Mouse (Mus musculus) kidney, embryonic 15.5 days (tissue): ENCODE results near the gene Rpl36a. TPM values are rescaled to one million over a fixed set of nuclear protein-coding genes. Genes with fewer than 3 reads are reported as not detected.

Experiments
- ATAC-seq: fragments of 200-750 bp; cut with Nextera tagmentation; replicated peaks from 2 replicates; pipeline ENCODE4 v1.8.0; 2017; ENCODE audit warnings: moderate TSS enrichment; ENCODE audit not compliant: low FRiP score
- H3K27ac ChIP-seq: fragments of 300-500 bp; sonication (generic); 2 replicates; pipeline ENCODE4 v1.5.1; 2015; ENCODE audit warnings: mild to moderate bottlenecking, inconsistent platforms
- H3K27me3 ChIP-seq: fragments of 300-500 bp; sonication (generic); 2 replicates; pipeline ENCODE4 v1.6.1; 2015; ENCODE audit warnings: inconsistent platforms
- H3K36me3 ChIP-seq: fragments of 300-500 bp; sonication (generic); 2 replicates; pipeline ENCODE4 v1.6.1; 2015; ENCODE audit warnings: inconsistent platforms
- H3K4me1 ChIP-seq: fragments of 300-500 bp; sonication (generic); 2 replicates; pipeline ENCODE4 v1.6.1; 2015; ENCODE audit warnings: inconsistent platforms
- H3K4me2 ChIP-seq: fragments of 300-500 bp; sonication (generic); 2 replicates; pipeline ENCODE4 v1.6.1; 2015; ENCODE audit warnings: moderate library complexity, mild to moderate bottlenecking, inconsistent platforms
- H3K4me3 ChIP-seq: fragments of 300-500 bp; sonication (generic); replicated peaks from 2 replicates; pipeline ENCODE4 v1.5.1; 2015; ENCODE audit warnings: mild to moderate bottlenecking, inconsistent platforms
- H3K9ac ChIP-seq: fragments of 300-500 bp; sonication (generic); 2 replicates; pipeline ENCODE4 v1.6.1; 2015; ENCODE audit warnings: mild to moderate bottlenecking, inconsistent platforms
- H3K9me3 ChIP-seq: fragments of 300-500 bp; sonication (generic); replicated peaks from 2 replicates; pipeline ENCODE4 v1.6.1; 2016; ENCODE audit warnings: inconsistent platforms
- WGBS: fragments of 180-500 bp; shearing (Covaris S2); methylation state at CpG from one replicate; pipeline ENCODE4 v1.1.7; 2015; ENCODE audit warnings: mixed read lengths; 5-methylcytosine and 5-hydroxymethylcytosine counted together
- polyA plus RNA-seq: library from polyadenylated mRNA; unstranded; fragments of >200 nt; fragmentation: Nextera tagmentation; extraction: Ambion mirVana; gene quantifications from 2 replicates; pipeline ENCODE4 v1.2.1, GENCODE M21; 2015

The Rpl36a gene
- polyA plus RNA-seq, 1 experiment from 2014 or later, result 426 TPM

DNA sequence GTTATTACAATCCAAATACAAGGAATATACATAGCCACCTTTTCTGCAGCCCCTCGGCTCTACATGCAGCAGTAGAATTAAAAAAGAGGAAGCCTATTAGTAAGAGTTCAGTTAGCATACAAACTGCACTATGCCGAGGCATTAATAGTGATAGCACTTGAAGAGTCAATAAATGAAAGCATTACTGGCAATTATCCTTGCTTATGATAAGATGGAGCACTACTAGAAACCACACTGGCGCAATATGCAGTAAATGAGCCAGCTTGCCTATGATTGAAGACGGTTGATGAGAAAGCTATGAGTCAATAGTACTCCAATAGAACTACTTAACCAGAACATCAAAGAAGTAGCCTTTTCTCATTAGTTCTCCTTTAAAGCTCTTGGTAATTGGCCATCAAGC is 7.6 kb upstream of the Rpl36a start:
- Histone ChIP-seq H3K27me3 (peaks cover 8% of the 10 kb centered on the region; the same call in 1 of the 2 replicates), H3K9me3 (no peaks in the 10 kb centered on the region), H3K4me2 (no peak overlapping the region), H3K36me3 (no peaks in the 10 kb centered on the region), H3K9ac (no peak overlapping the region), H3K4me1 (no peaks in the 10 kb centered on the region), H3K4me3 (no peak overlapping the region), H3K27ac (no peak overlapping the region)
- ATAC-seq, result no peak
- WGBS, result 83% methylated on average over 4 of the region's 4 CpGs

DNA sequence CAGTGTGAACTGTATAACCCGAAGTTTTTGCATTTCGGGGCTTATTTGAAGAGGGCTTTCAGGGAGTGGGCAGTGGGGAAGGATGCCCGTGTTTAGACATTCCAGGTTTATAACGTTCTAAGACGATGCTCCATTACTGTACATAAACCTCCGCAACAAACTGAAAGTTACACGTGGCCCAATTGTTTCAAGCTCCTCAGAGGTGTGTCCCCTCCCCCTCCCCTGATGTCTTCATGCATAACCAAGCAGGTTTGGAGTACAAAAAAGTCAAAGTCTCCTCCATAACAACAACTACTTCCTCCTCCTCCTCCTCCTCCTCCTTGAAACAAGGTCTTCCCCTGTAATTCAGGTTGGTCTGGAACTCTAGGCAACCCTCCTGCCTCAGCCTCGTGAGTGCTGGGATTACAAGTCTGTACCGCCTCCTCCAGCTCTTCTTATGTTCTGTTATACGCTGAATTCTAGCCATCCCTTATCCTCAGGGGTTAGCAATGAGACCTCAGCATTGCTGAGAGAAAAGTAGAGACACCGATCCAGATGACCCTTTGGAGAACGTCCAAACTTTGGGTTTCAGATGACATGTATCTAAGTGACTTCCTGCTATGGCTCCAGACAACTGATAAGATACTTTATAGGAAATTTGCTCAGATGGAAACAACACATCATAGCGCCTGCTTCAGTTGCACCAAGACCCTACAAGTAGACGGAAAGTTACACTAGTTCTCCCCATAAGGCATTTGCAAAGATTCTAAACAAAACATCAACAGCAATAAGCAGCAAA is 4.7 kb upstream of the Rpl36a start:
- no peak for ATAC-seq
- WGBS, result 87% methylated on average over 14 of the region's 14 CpGs
- Histone ChIP-seq H3K4me3 (no peak overlapping the region), H3K4me1 (no peaks in the 10 kb centered on the region), H3K36me3 (no peaks in the 10 kb centered on the region), H3K9me3 (no peaks in the 10 kb centered on the region), H3K27me3 (peaks cover 12% of the 10 kb centered on the region; the same call in 1 of the 2 replicates), H3K27ac (no peak overlapping the region), H3K4me2 (no peak overlapping the region), H3K9ac (no peak overlapping the region)

DNA sequence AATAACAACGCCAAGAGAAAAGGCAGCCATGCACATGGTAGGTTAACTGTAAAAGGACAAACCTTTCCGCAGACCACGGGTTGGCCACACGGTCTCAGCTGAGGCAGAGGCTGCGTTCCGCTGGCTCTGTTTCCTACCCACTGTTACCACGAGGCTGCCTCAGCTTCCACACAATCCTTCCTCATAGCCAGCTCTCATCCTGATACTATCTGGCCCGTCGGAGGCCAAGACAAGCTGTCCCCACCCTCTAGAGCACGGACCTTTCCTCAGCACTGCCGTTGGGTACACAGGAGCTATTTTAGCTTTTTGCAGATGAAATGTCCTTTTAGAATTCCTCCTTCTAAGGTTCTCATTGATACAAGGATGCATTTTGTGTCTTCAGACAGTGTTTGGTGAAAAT is 3.2 kb upstream of the Rpl36a start:
- 83% methylated on average over 11 of the region's 11 CpGs for WGBS
- peaks cover 12% of the 10 kb centered on the region; the same call in 1 of the 2 replicates for H3K27me3 ChIP-seq
- H3K27ac ChIP-seq, result no peak overlapping the region
- H3K36me3 ChIP-seq, result peaks cover 2% of the 10 kb centered on the region; the same call in 1 of the 2 replicates
- H3K4me2 ChIP-seq, result no peak overlapping the region
- H3K4me3 ChIP-seq, result no peak overlapping the region
- H3K9me3 ChIP-seq, result no peaks in the 10 kb centered on the region
- ATAC-seq, result no peak
- no peak overlapping the region for H3K9ac ChIP-seq
- H3K4me1 ChIP-seq, result no peaks in the 10 kb centered on the region

DNA sequence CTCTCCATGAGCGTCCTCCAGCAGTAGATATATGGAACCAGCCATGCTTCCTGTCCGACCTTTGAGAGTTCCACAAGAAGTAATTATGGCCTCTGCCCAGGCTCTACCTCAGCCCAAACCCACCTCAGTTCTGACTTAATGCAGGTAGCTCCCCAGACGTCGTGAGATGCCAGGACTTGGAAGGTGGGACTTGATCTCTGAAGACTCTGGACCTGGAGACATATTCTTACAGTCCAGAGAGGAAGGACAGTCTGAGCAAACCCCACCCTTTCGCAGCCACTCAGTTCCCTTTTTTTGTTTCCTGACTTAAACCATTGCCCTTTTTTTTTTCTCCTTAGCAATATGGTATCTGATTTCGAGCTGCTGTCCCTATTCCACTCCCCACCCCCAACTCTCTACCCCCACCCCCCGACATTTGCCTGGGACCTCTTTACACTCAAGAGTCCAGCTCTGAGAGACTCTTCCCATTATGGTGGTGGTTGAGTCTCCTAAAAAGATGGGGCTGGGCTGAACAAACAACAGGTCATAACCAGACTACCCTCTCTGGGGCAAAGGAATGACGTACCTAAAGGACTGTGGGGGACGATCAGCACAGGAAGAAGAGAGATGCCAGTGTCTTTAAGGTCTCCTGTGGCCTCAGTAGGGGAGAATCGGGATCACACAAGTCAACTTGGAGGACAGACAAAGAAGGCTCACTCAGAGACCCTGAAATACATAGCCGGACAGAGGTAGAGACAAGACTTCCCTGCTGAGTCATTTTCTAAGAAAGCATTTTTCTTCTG is 2.4 kb upstream of the Rpl36a start, which contains the start of gene Btk:
Gene Btk (minus strand): TSS at position 683 of the 782 bp plus-strand sequence.
- H3K9me3 ChIP-seq, result no peaks in the 10 kb centered on the region
- peaks cover 8% of the 10 kb centered on the region; the same call in 1 of the 2 replicates for H3K36me3 ChIP-seq
- H3K27ac ChIP-seq, result no peak within 1 kb of the TSS
- ATAC-seq, result no peak
- H3K27me3 ChIP-seq, result peaks cover 10% of the 10 kb centered on the region; the same call in 1 of the 2 replicates
- H3K4me3 ChIP-seq, result no peak within 1 kb of the TSS
- H3K4me2 ChIP-seq, result no peak within 1 kb of the TSS
- 79% methylated on average over 11 of the region's 11 CpGs for WGBS
- no peaks in the 10 kb centered on the region for H3K4me1 ChIP-seq
- no peak within 1 kb of the TSS for H3K9ac ChIP-seq

DNA sequence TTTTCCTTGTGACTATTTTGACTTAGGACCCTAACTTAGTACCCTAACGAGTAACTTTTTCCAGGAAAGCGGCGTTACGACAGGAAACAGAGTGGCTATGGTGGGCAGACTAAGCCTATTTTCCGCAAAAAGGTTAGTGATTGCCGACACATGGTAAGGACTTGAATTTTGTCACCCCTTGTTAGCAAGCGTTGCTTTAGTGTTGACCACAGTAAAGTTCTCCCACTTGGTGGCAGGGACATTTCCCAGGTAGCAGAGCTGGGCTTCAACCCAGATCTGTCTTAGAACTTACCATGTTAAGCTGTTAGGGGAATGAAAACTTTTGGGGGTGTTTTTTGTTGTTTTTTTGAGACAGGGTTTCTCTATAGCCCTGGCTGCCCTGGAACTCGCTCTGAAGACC is 993 bp downstream of the Rpl36a start:
- no peaks in the 10 kb centered on the region for H3K9me3 ChIP-seq
- H3K4me2 ChIP-seq, result peak overlapping the region; percentile 60
- H3K4me3 ChIP-seq, result peak overlapping the region; percentile 54
- WGBS, result 29% methylated on average over 8 of the region's 8 CpGs
- no peaks in the 10 kb centered on the region for H3K4me1 ChIP-seq
- peak overlapping the region; percentile 62 for H3K9ac ChIP-seq
- peaks cover 22% of the 10 kb centered on the region for H3K36me3 ChIP-seq
- H3K27ac ChIP-seq, result no peak overlapping the region
- peaks cover 8% of the 10 kb centered on the region; the same call in 1 of the 2 replicates for H3K27me3 ChIP-seq
- no peak for ATAC-seq

DNA sequence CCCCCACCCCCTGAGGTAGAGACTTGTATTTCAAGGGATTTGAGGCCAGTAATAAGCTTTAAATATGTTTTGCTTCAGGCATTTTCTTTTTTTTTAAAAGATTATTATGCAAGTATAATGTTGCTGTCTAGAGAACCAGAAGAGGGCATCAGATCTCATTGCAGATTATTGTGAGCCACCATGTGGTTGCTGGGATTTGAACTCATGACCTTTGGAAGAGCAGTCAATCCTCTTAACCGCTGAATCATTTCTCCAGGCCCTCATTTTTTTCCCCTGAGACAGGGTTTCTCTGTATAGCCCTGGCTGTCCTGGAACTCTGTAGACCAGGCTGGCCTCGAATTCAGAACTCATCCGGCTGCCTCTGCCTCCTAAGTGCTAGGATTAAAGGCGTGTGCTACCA is 2.8 kb downstream of the Rpl36a start:
- H3K9me3 ChIP-seq, result no peaks in the 10 kb centered on the region
- ATAC-seq, result no peak
- H3K4me2 ChIP-seq, result no peak overlapping the region
- H3K4me3 ChIP-seq, result no peak overlapping the region
- no peak overlapping the region for H3K9ac ChIP-seq
- H3K4me1 ChIP-seq, result no peaks in the 10 kb centered on the region
- H3K36me3 ChIP-seq, result peaks cover 22% of the 10 kb centered on the region
- H3K27me3 ChIP-seq, result peaks cover 8% of the 10 kb centered on the region; the same call in 1 of the 2 replicates
- WGBS, result 90% methylated on average over 4 of the region's 4 CpGs
- H3K27ac ChIP-seq, result no peak overlapping the region

DNA sequence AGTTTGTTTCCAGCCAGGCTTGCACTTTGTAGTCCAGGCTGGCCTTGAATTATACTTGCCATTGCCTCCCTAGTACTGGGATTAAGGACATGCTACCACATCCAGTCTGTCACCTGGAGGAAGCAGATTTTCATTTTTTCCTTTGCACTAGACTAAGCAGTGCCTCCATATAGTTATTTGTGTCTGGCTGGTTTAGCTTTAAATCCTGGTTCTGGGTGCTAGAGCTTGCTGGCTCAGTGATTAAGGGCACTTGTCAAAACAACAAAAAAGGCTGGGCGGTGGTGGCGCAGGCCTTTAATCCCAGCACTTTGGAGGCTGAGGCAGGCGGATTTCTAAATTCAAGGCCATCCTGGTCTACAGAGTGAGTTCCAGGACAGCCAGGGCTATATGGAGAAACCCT is 3.5 kb downstream of the Rpl36a start:
- Histone ChIP-seq H3K4me1 (no peaks in the 10 kb centered on the region), H3K4me2 (no peak overlapping the region), H3K36me3 (peaks cover 22% of the 10 kb centered on the region), H3K9ac (no peak overlapping the region), H3K27me3 (peaks cover 5% of the 10 kb centered on the region; the same call in 1 of the 2 replicates), H3K9me3 (no peaks in the 10 kb centered on the region), H3K4me3 (no peak overlapping the region), H3K27ac (no peak overlapping the region)
- WGBS, result 87% methylated on average over 3 of the region's 3 CpGs
- no peak for ATAC-seq

DNA sequence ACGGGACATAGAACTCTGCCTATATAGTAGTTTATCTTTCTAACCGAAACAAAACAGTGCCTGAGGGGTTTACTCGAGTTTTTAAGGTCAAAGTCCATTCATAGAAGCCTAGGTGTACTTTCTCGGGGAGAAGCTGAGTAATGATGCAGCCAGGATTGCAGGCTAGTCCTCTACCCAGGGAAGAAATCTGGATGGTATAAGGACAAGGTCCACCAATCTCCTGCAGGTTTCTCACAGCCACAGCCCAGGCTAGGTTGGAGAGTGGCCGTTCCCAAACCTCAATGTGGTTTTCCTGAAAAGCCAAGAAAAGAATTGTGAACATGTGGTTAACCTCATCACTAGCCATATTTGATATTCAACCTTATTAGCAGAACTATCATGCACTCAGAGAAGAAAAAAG is 4.4 kb downstream of the Rpl36a start:
- 60% methylated on average over 5 of the region's 5 CpGs for WGBS
- Histone ChIP-seq H3K27me3 (no peaks in the 10 kb centered on the region; the same call in 1 of the 2 replicates), H3K36me3 (peaks cover 22% of the 10 kb centered on the region), H3K9me3 (no peaks in the 10 kb centered on the region), H3K27ac (no peak overlapping the region), H3K4me1 (no peaks in the 10 kb centered on the region), H3K4me2 (no peak overlapping the region), H3K4me3 (no peak overlapping the region), H3K9ac (no peak overlapping the region)
- ATAC-seq, result no peak

DNA sequence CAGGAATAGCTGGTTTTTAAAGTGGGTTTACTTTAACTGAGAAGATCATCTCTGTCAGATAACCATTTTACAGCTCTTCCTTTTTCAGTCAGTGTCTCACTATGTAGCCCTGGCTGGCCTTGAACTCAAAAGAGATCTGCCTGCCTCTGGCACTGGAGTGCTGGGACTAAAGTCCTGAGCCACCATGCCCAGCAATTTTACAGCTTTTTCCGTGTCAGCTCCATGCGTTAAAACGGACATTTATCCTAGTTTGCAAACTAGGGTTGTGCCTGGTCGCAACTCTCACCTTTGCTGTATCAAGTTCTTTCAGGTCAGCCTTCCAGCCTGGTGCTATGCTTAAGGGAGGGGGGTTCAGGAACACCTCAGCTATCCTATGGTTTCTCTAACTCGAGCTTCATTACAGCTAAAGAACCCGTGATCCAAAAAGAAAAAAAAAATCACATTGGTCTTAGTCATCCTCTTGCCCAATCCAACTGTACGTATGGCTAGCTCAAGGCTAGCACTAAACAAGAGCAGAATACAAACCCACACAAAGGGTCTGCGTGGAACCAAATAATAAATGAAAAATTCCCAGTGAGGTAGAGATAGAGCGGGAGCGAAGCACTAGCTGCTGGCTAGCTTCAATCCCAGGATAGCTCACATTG is 14.6 kb downstream of the Rpl36a start:
- Histone ChIP-seq H3K27ac (peak overlapping the region; percentile 76), H3K9ac (peak overlapping the region; percentile 44), H3K27me3 (peaks cover 9% of the 10 kb centered on the region; the same call in 1 of the 2 replicates), H3K36me3 (no peaks in the 10 kb centered on the region), H3K4me1 (peaks cover 6% of the 10 kb centered on the region; the same call in 1 of the 2 replicates), H3K4me3 (peak overlapping the region; percentile 58), H3K9me3 (no peaks in the 10 kb centered on the region), H3K4me2 (peak overlapping the region; percentile 63)
- 23% methylated on average over 10 of the region's 10 CpGs for WGBS
- ATAC-seq, result no peak

DNA sequence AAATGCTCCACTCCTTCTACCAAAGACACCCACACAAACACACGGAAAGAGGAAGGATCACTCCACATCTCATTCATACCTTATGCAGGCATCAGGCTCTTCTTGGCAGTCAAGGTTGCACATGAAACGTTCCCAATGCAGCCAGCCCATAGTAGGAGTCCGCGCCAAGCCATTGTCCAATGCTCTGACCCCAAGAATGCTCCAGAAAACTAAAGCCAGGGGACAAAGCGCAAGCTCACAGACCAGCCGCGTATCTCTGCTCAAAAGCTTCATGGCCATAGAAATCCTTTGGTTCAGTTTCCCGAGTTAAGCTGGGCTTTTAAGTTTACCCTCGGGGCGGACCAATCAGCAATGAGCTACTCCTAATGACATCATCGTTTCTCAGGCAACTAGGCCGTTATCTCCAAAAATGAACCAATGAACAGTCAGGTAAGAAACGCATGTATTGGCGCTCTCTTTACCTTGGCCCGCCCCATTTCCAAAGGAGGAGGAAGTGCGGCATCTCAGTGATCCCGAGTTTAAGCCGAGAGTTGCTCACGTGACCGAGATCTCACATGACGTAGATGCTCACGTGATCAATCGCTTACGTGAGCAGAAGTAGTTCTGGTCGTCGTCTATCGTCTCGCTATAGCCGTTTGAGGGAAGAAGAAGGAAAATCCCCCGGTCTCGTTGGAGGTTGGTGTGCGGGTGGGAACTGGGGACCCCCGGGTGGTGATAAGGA is 15.4 kb downstream of the Rpl36a start, which contains the start of the genes Gla and Hnrnph2:
Gene Gla (minus strand): TSS at position 467 of the 721 bp plus-strand sequence.
Gene Hnrnph2 (plus strand): TSS at position 521 of the 721 bp plus-strand sequence.
- Histone ChIP-seq H3K27me3 (peaks cover 6% of the 10 kb centered on the region; the same call in 1 of the 2 replicates), H3K27ac (peak within 1 kb of the TSS; percentile 93), H3K4me3 (peak within 1 kb of the TSS; percentile 58), H3K9ac (peak within 1 kb of the TSS; percentile 53), H3K4me2 (peak within 1 kb of the TSS; percentile 63), H3K9me3 (no peaks in the 10 kb centered on the region), H3K4me1 (peaks cover 6% of the 10 kb centered on the region; the same call in 1 of the 2 replicates), H3K36me3 (no peaks in the 10 kb centered on the region)
- ATAC-seq, result peak; percentile 98
- 18% methylated on average over 33 of the region's 33 CpGs for WGBS
